Mouse (Mus musculus) heart, postnatal 0 days (tissue): ENCODE results near the gene Fa2h.

Experiments used
- CTCF ChIP-seq: IDR thresholded peaks from 2 replicates; pipeline ENCODE4 v1.5.1; 2016; ENCODE audit warnings: antibody characterized with exemption, control low read depth, low read depth
- EP300 ChIP-seq: IDR thresholded peaks from 2 replicates; pipeline ENCODE4 v1.6.1; 2016; ENCODE audit warnings: antibody characterized with exemption, low read depth

DNA sequence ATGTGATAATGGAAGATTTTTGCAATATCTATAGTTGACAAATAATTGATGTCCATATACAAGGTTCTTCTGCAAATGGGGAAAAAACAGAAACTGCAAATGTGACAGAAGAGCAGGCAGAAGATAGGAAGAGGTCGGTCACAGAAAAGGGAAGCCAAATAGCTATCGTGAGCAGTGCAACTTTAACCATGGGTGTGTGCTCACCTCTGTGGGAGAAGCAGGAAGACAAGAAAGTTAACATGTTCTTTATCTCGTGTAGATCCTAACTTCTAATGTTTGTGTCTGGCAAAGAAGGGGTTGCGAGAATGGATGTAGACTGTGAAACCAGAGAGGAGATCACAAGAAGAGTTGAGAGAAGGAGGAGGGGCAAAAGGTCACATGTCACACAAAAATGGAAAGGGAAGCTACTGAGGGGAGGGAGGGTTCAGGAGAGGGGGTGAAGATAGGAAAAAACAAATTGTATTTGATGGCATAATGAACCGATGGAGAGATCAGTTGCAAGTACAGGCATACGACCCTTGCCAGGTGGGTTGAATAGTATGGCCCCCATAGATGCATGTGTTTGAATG lies 68.3 kb downstream of the Fa2h start:
- TF ChIP-seq CTCF: no peak
- TF ChIP-seq EP300: no peak
